In the genomic region with DNA sequence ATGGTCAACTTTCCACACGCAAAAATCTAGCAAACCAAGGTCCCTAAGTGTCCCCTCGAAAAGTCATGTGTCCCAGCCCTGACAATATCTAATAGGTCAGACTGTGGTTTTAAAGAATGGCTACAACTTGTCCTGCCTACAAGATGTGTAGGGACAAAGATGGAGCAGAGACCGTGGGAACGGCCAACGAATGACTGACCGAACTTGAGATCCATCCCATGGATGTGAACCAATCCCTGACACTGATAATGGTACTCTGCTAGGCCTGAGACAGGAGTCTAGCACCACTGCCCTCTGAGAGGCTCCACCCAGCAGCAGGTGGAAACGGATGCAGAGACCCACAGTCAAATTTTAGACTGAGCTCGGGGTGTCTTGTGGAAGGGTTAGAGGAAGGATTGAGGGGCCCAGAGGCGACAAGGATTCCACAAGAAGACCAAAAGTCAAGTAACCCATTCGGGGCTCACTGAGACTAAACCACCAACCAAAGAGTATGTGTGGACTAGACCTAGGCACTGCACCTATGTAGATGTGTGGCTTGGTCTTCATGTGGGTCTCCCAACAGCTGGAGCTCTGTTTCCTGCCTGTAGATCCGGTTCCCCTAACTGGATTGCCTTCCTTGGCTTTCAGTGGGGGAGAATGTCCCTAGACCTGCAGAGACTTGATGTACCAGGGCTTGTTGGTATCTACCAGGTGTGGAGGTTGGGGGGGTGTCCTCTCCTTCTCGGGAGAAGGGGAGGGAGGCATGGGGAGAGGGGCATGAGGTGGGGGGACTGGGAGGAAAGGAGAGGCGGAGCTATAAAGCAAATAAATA, we compare ENCODE assay signal across 9 mouse cellular contexts. TPM values are rescaled to one million over a fixed set of nuclear protein-coding genes. Genes with fewer than 3 reads are reported as not detected.
DNase-seq lines count a peak whose midpoint lies in the region; ATAC-seq and TF ChIP-seq lines count a peak whose summit lies in the region.
"Had no signal": no experiment of that assay in that cellular context is flagged by ENCODE, and none has a peak within 500 bp of the region (broad histone marks: within the 10 kb centered on the region; RNA-seq: fewer than 3 reads in every experiment).

No protein-coding gene starts in this region.

- H3K4me1 ChIP-seq in cortical plate, adult 2 months (ENCODE audit: control insufficient read depth, insufficient read depth, low read length), result no peaks in the 10 kb centered on the region
- H3K4me1 ChIP-seq in hindbrain, postnatal 0 days (ENCODE audit: insufficient read depth, low read length), result peaks cover 6% of the 10 kb centered on the region

- H3K9me3 ChIP-seq in hindbrain, postnatal 0 days (ENCODE audit: low read length), result no peaks in the 10 kb centered on the region

- TF ChIP-seq POLR2A in cortical plate, adult 2 months (IDR thresholded peaks at IDR 0.05; ENCODE audit: extremely low read depth, insufficient read depth, low read length), result no peak
- TF ChIP-seq POLR2A in myocyte (IDR thresholded peaks at IDR 0.05; ENCODE audit: insufficient read length, low read depth), result no peak

- H3K79me2 ChIP-seq in myocyte (ENCODE audit: control insufficient read depth, insufficient read depth), result no peaks in the 10 kb centered on the region

- H3K4me3 ChIP-seq in layer of hippocampus, adult 2 months, result peak overlapping the region; percentile 86
- H3K4me3 ChIP-seq in cortical plate, adult 2 months (ENCODE audit: insufficient read depth, low read length), result peak overlapping the region; percentile 56; the same call in 1 of the 2 replicates
- H3K4me3 ChIP-seq in hindbrain, postnatal 0 days (ENCODE audit: low read length), result peak overlapping the region; percentile 46
- peak overlapping the region; percentile 49 for H3K4me3 ChIP-seq in myocyte

- peak overlapping the region; percentile 67 for H3K9ac ChIP-seq in hindbrain, postnatal 0 days (replicated peaks; ENCODE audit: low read length)

- DNase-seq in layer of hippocampus, adult 2 months (ENCODE audit: low spot score in 2 of 2), result no peak
- DNase-seq in layer of hippocampus, postnatal 14 days (ENCODE audit: low spot score in 2 of 2), result no peak
- DNase-seq in hindbrain, postnatal 0 days (ENCODE audit: low spot score), result no peak
- no peak for DNase-seq in adrenal gland, postnatal 14 days
- no peak for DNase-seq in cerebellum, adult 11 months
- DNase-seq in right cerebral cortex, adult 18-20 months, result no peak

- peak overlapping the region; percentile 83 for H3K4me2 ChIP-seq in hindbrain, postnatal 0 days (ENCODE audit: low read depth, low read length)
- H3K4me2 ChIP-seq in myocyte (ENCODE audit: low read depth), result peak overlapping the region; percentile 84

- 55% methylated on average over 13 of the region's 13 CpGs for WGBS in hindbrain, postnatal 0 days

- H3ac ChIP-seq in myocyte (ENCODE audit: control insufficient read depth, insufficient read length), result no peak overlapping the region

- no peak for ATAC-seq in hindbrain, postnatal 0 days

- H3K27me3 ChIP-seq in hindbrain, postnatal 0 days (ENCODE audit: insufficient read depth, low read length), result no peaks in the 10 kb centered on the region
- H3K27me3 ChIP-seq in myocyte (ENCODE audit: control insufficient read depth, insufficient read depth, insufficient read length), result no peaks in the 10 kb centered on the region

- H3K36me3 ChIP-seq in hindbrain, postnatal 0 days (ENCODE audit: insufficient read depth, low read length), result no peaks in the 10 kb centered on the region
- no peaks in the 10 kb centered on the region for H3K36me3 ChIP-seq in myocyte (ENCODE audit: control insufficient read depth, insufficient read depth)

- no peak for TF ChIP-seq CTCF in layer of hippocampus, adult 2 months (conservative IDR thresholded peaks at IDR 0.05)
- TF ChIP-seq CTCF in cortical plate, adult 2 months (IDR thresholded peaks at IDR 0.05; ENCODE audit: extremely low read depth, insufficient read depth, low read length), result no peak
- TF ChIP-seq CTCF in hindbrain, postnatal 0 days (IDR thresholded peaks at IDR 0.05; ENCODE audit: low read depth), result no peak

- H3K27ac ChIP-seq in layer of hippocampus, adult 2 months, result peak overlapping the region; percentile 94
- H3K27ac ChIP-seq in cortical plate, adult 2 months (ENCODE audit: insufficient read depth, low read length), result no peak overlapping the region
- peak overlapping the region; percentile 92 for H3K27ac ChIP-seq in hindbrain, postnatal 0 days

TF ChIP-seq in myocyte, 11 proteins besides CTCF, POLR2A, EP300 and RAD21:
- TF ChIP-seq POLR2AphosphoS2 (IDR thresholded peaks at IDR 0.05; ENCODE audit: insufficient read length, low read depth) (no peak), MYOD1 (IDR thresholded peaks at IDR 0.05; ENCODE audit: control insufficient read depth in 1 of 3, insufficient read length in 2 of 3, low read depth in 2 of 3) (no peak), TCF12 (IDR thresholded peaks at IDR 0.05; ENCODE audit: insufficient read depth, poor library complexity, severe bottlenecking) (no peak), TCF3 (IDR thresholded peaks at IDR 0.05; ENCODE audit: insufficient read length, low read depth) (no peak), E2F4 (IDR thresholded peaks at IDR 0.05; ENCODE audit: insufficient read depth) (no peak), SRF (IDR thresholded peaks at IDR 0.05; ENCODE audit: control insufficient read depth, insufficient read length, low read depth) (no peak), CEBPB (IDR thresholded peaks at IDR 0.05; ENCODE audit: insufficient read depth, poor library complexity, severe bottlenecking) (no peak), REST (IDR thresholded peaks at IDR 0.05; ENCODE audit: insufficient read depth, insufficient read length) (no peak), MAX (IDR thresholded peaks at IDR 0.05; ENCODE audit: low read depth) (no peak), MYOG (IDR thresholded peaks at IDR 0.05; ENCODE audit: control insufficient read depth in 1 of 3, insufficient read depth in 1 of 3, insufficient read length in 2 of 3, low read depth in 2 of 3) (no peak), USF1 (IDR thresholded peaks at IDR 0.05; ENCODE audit: low read depth) (no peak)

RNA-seq across cellular contexts. Expression of a gene that starts 17.2 kb away (rescaled TPM):
- total RNA-seq in layer of hippocampus, adult 2 months (2021), result 100 to 1,000 TPM; 713 to 818 TPM
- 100 to 1,000 TPM; 755 to 828 TPM for total RNA-seq in layer of hippocampus, postnatal 14 days (2021)
- polyA plus RNA-seq in cortical plate, adult 2 months (2012; rRNA removed), result 769 and 804 TPM in 2 replicates
- 911 and 1,042 TPM in 2 replicates for total RNA-seq in hindbrain, postnatal 0 days (2014; rRNA removed)
- polyA plus RNA-seq in hindbrain, postnatal 0 days (2015; fragmentation: Nextera tagmentation; extraction: Ambion mirVana), result 1,155 and 1,219 TPM in 2 replicates
- 878 TPM for polyA plus RNA-seq in myocyte (2012; fragmentation: generic; extraction: Trizol)
- 1,142 and 1,189 TPM in 2 replicates for total RNA-seq in adrenal gland, postnatal 14 days (2021)

RNA-seq across cellular contexts. Expression of a gene that starts 18.1 kb away (rescaled TPM):
- not detected for total RNA-seq in layer of hippocampus, adult 2 months (2021)
- under 1 TPM; 0.28 to 0.52 TPM for total RNA-seq in layer of hippocampus, postnatal 14 days (2021)
- 0.21 and 0.36 TPM in 2 replicates for polyA plus RNA-seq in cortical plate, adult 2 months (2012; rRNA removed)
- total RNA-seq in hindbrain, postnatal 0 days (2014; rRNA removed), result 1.3 TPM in 1 of 2 replicates, not detected in the other
- polyA plus RNA-seq in hindbrain, postnatal 0 days (2015; fragmentation: Nextera tagmentation; extraction: Ambion mirVana), result 0.48 and 0.66 TPM in 2 replicates
- 1.9 TPM for polyA plus RNA-seq in myocyte (2012; fragmentation: generic; extraction: Trizol)
- total RNA-seq in adrenal gland, postnatal 14 days (2021), result 0.26 and 0.49 TPM in 2 replicates
- total RNA-seq: heart, postnatal 10 days had no signal

RNA-seq across cellular contexts. Expression of a gene that starts 26.7 kb away (rescaled TPM):
- 10 to 100 TPM; 15.2 to 15.6 TPM for total RNA-seq in layer of hippocampus, adult 2 months (2021)
- 10 to 100 TPM; 12.4 to 13.8 TPM for total RNA-seq in layer of hippocampus, postnatal 14 days (2021)
- 16.2 and 16.9 TPM in 2 replicates for polyA plus RNA-seq in cortical plate, adult 2 months (2012; rRNA removed)
- total RNA-seq in hindbrain, postnatal 0 days (2014; rRNA removed), result 15.8 and 27.5 TPM in 2 replicates
- 8.0 and 9.8 TPM in 2 replicates for polyA plus RNA-seq in hindbrain, postnatal 0 days (2015; fragmentation: Nextera tagmentation; extraction: Ambion mirVana)
- polyA plus RNA-seq in myocyte (2012; fragmentation: generic; extraction: Trizol), result 17.2 TPM
- total RNA-seq in adrenal gland, postnatal 14 days (2021), result 14.6 and 15.7 TPM in 2 replicates

RNA-seq across cellular contexts. Expression of a gene that starts 34.1 kb away (rescaled TPM):
- 100 to 1,000 TPM in 1 of 2 experiments, 10 to 100 TPM in 1; 93.2 to 107 TPM for total RNA-seq in layer of hippocampus, adult 2 months (2021)
- 10 to 100 TPM; 89.0 to 90.0 TPM for total RNA-seq in layer of hippocampus, postnatal 14 days (2021)
- polyA plus RNA-seq in cortical plate, adult 2 months (2012; rRNA removed), result 34.8 and 36.3 TPM in 2 replicates
- 89.3 and 91.2 TPM in 2 replicates for total RNA-seq in hindbrain, postnatal 0 days (2014; rRNA removed)
- polyA plus RNA-seq in hindbrain, postnatal 0 days (2015; fragmentation: Nextera tagmentation; extraction: Ambion mirVana), result 41.7 and 44.2 TPM in 2 replicates
- polyA plus RNA-seq in myocyte (2012; fragmentation: generic; extraction: Trizol), result 24.8 TPM
- 24.0 and 27.9 TPM in 2 replicates for total RNA-seq in adrenal gland, postnatal 14 days (2021)
